In the genomic region with DNA sequence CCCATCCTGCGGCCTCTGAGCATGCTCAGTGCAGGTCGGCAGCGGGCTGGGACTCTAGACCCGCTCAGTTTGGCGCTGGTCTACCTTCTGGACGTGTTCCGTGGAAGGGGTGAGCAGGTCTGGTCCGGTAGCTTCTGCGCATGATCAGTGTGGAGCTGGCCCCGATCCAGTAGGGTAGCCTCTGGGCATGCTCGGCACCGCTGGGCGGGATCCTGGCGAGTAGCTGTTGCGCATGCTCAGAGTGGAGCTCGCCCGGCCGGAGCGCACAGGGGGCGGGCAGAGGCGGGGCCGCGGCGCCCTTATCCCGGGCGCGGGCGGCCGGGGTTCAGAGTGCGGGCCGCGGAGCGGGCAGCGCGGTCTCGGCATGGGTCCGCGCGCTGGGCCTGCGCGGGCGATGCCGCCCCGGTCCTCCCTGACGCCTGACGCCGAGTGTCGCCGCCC, we compare ENCODE assay signal across 8 mouse cellular contexts. TPM values are rescaled to one million over a fixed set of nuclear protein-coding genes. Genes with fewer than 3 reads are reported as not detected.
A peak's percentile ranks its signal among the peaks of the same experiment; 100 is the strongest.
DNase-seq lines count a peak whose midpoint lies in the region; ATAC-seq and TF ChIP-seq lines count a peak whose summit lies in the region.

A gene (plus strand): TSS at position 255 of the 441 bp plus-strand sequence.

- peak; percentile 83 for ATAC-seq in erythroblast, adult 5-6 weeks (replicated peaks; ENCODE audit: low FRiP score, poor library complexity, severe bottlenecking)
- ATAC-seq in heart, embryonic 11.5 days (replicated peaks; ENCODE audit: insufficient number of reproducible peaks, low FRiP score, low TSS enrichment): peak; percentile 92
- ATAC-seq in kidney, embryonic 16.5 days (ENCODE audit: low FRiP score, low TSS enrichment): peak; percentile 93

- no peaks in the 10 kb centered on the region for H3K36me3 ChIP-seq in heart, embryonic 11.5 days (ENCODE audit: control insufficient read depth, insufficient read depth, low read length)
- 0 out of 2 replicates have a peak, but pooled peaks cover 4% of the 10 kb centered on the region for H3K36me3 ChIP-seq in kidney, embryonic 16.5 days (ENCODE audit: insufficient read depth, low read length)
- peaks cover 6% of the 10 kb centered on the region for H3K36me3 ChIP-seq in liver, adult 2 months (ENCODE audit: control insufficient read depth, insufficient read depth, low read length)
- peaks cover 4% of the 10 kb centered on the region for H3K36me3 ChIP-seq in myocyte (ENCODE audit: control insufficient read depth, insufficient read depth)
- H3K36me3 ChIP-seq in splenic B cell, adult 2 months (ENCODE audit: control insufficient read depth, insufficient read depth, low read length, poor library complexity, severe bottlenecking): no peaks in the 10 kb centered on the region

- peak within 1 kb of the TSS; percentile 84 for H3K4me3 ChIP-seq in heart, embryonic 11.5 days (ENCODE audit: low read depth, low read length)
- H3K4me3 ChIP-seq in kidney, embryonic 16.5 days (ENCODE audit: low read length): peak within 1 kb of the TSS; percentile 91
- H3K4me3 ChIP-seq in liver, adult 2 months (ENCODE audit: insufficient read depth, low read depth, low read length): peak within 1 kb of the TSS; percentile 93
- H3K4me3 ChIP-seq in myocyte: peak within 1 kb of the TSS; percentile 64

- no peaks in the 10 kb centered on the region for H3K27me3 ChIP-seq in heart, embryonic 11.5 days (ENCODE audit: control insufficient read depth, insufficient read depth, low read length)
- no peaks in the 10 kb centered on the region for H3K27me3 ChIP-seq in kidney, embryonic 16.5 days (ENCODE audit: insufficient read depth, low read length)
- no peaks in the 10 kb centered on the region for H3K27me3 ChIP-seq in liver, adult 2 months (ENCODE audit: control insufficient read depth, insufficient read depth, low read length)
- H3K27me3 ChIP-seq in myocyte (ENCODE audit: control insufficient read depth, insufficient read depth, insufficient read length): no peaks in the 10 kb centered on the region
- H3K27me3 ChIP-seq in splenic B cell, adult 2 months (ENCODE audit: control insufficient read depth, insufficient read depth, low read length, poor library complexity, severe bottlenecking): no peaks in the 10 kb centered on the region

- under 1% methylated on average over 49 of the region's 49 CpGs for WGBS in heart, embryonic 11.5 days (ENCODE audit: insufficient replicate concordance)
- 0% methylated on average over 48 of the region's 49 CpGs for WGBS in kidney, embryonic 16.5 days
- 0% methylated on average over 40 of the region's 49 CpGs for WGBS in liver, adult 2 months

- peaks cover 34% of the 10 kb centered on the region; the same call in 1 of the 2 replicates for H3K79me2 ChIP-seq in liver, adult 2 months (ENCODE audit: control insufficient read depth, insufficient read depth, low read length)
- H3K79me2 ChIP-seq in myocyte (ENCODE audit: control insufficient read depth, insufficient read depth): peaks cover 40% of the 10 kb centered on the region

- H3K9ac ChIP-seq in heart, embryonic 11.5 days (ENCODE audit: low read depth, low read length): peak within 1 kb of the TSS; percentile 86
- peak within 1 kb of the TSS; percentile 92 for H3K9ac ChIP-seq in kidney, embryonic 16.5 days (replicated peaks; ENCODE audit: low read length)
- H3K9ac ChIP-seq in liver, adult 2 months (ENCODE audit: low read depth, low read length): peak within 1 kb of the TSS; percentile 97

- TF ChIP-seq CTCF in liver, adult 2 months (IDR thresholded peaks at IDR 0.05; ENCODE audit: low read depth, low read length): no peak

- TF ChIP-seq POLR2A in liver, adult 2 months (IDR thresholded peaks at IDR 0.05; ENCODE audit: extremely low read depth, insufficient read depth, low read length): peak; percentile 95
- TF ChIP-seq POLR2A in myocyte (IDR thresholded peaks at IDR 0.05; ENCODE audit: insufficient read length, low read depth): peak; percentile 91

- H3K27ac ChIP-seq in heart, embryonic 11.5 days (ENCODE audit: low read depth, low read length): peak within 1 kb of the TSS; percentile 80
- peak within 1 kb of the TSS; percentile 85 for H3K27ac ChIP-seq in kidney, embryonic 16.5 days (ENCODE audit: low read length)
- peak within 1 kb of the TSS; percentile 86 for H3K27ac ChIP-seq in liver, adult 2 months (replicated peaks; ENCODE audit: insufficient read depth, low read depth, low read length)

- H3K4me1 ChIP-seq in heart, embryonic 11.5 days (ENCODE audit: control insufficient read depth, insufficient read depth, low read length): peaks cover 9% of the 10 kb centered on the region
- H3K4me1 ChIP-seq in kidney, embryonic 16.5 days (ENCODE audit: insufficient read depth, low read length): peaks cover 32% of the 10 kb centered on the region
- peaks cover 19% of the 10 kb centered on the region for H3K4me1 ChIP-seq in liver, adult 2 months (ENCODE audit: control insufficient read depth, insufficient read depth, low read length)

- peak within 1 kb of the TSS; percentile 75 for H3ac ChIP-seq in myocyte (ENCODE audit: control insufficient read depth, insufficient read length)

- H3K4me2 ChIP-seq in heart, embryonic 11.5 days: peak within 1 kb of the TSS; percentile 94
- peak within 1 kb of the TSS; percentile 91 for H3K4me2 ChIP-seq in kidney, embryonic 16.5 days (replicated peaks; ENCODE audit: low read depth, low read length)
- peak within 1 kb of the TSS; percentile 98 for H3K4me2 ChIP-seq in myocyte (ENCODE audit: low read depth)

- peak; percentile 92 to 93 for DNase-seq in B cell, adult 2 months
- DNase-seq in brain, adult 2 months (ENCODE audit: low read depth, low spot score): peak; percentile 99
- DNase-seq in liver, adult 2 months (ENCODE audit: extremely low read depth, low read depth, low spot score): peak; percentile 94
- peak; percentile 97 for DNase-seq in splenic B cell, adult 2 months (ENCODE audit: low read depth, low spot score)

- no peaks in the 10 kb centered on the region for H3K9me3 ChIP-seq in heart, embryonic 11.5 days (replicated peaks; ENCODE audit: control insufficient read depth, low read length)
- no peaks in the 10 kb centered on the region for H3K9me3 ChIP-seq in kidney, embryonic 16.5 days (ENCODE audit: low read length)

TF ChIP-seq in myocyte, 11 proteins besides CTCF, POLR2A, EP300 and RAD21:
- TF ChIP-seq REST (IDR thresholded peaks at IDR 0.05; ENCODE audit: insufficient read depth, insufficient read length): peak; percentile 1
- peak; percentile 78 for TF ChIP-seq POLR2AphosphoS2 (IDR thresholded peaks at IDR 0.05; ENCODE audit: insufficient read length, low read depth)
- TF ChIP-seq CEBPB (IDR thresholded peaks at IDR 0.05; ENCODE audit: insufficient read depth, poor library complexity, severe bottlenecking): no peak

RNA-seq across cellular contexts. Expression of the gene that starts here (rescaled TPM):
- total RNA-seq in erythroblast, adult 5-6 weeks (2015; ENCODE audit: low replicate concordance): 14.0 and 23.2 TPM in 2 replicates
- 10.5 and 12.4 TPM in 2 replicates for total RNA-seq in erythroblast, adult 5-6 weeks (2017; ENCODE audit: low replicate concordance)
- polyA plus RNA-seq in heart, embryonic 11.5 days (2014; fragmentation: Nextera tagmentation; extraction: Ambion mirVana): 9.3 and 9.7 TPM in 2 replicates
- 15.6 and 16.1 TPM in 2 replicates for polyA plus RNA-seq in kidney, embryonic 16.5 days (2015; fragmentation: Nextera tagmentation; extraction: Ambion mirVana)
- total RNA-seq in liver, adult 2 months (2014; rRNA removed): 46.2 and 54.8 TPM in 2 replicates
- polyA plus RNA-seq in liver, adult 2 months (2012; rRNA removed): 11.6 and 13.7 TPM in 2 replicates
- 7.4 TPM for polyA plus RNA-seq in myocyte (2012; fragmentation: generic; extraction: Trizol)

Comparison
In these comparisons a context has a peak if more than half of its experiments do, and no peak if none do; other contexts are left out.
1. Peak in every context shown above with its lines: DNase-seq, ATAC-seq, H3K4me3 ChIP-seq and H3K27ac ChIP-seq.